In genomic region chr16:36469955-36470478, GRCm38 (mm10) we compare ENCODE assay signal across 9 mouse cellular contexts. TPM values are rescaled to one million over a fixed set of nuclear protein-coding genes. Genes with fewer than 3 reads are reported as not detected.
DNase-seq lines count a peak whose midpoint lies in the region; ATAC-seq and TF ChIP-seq lines count a peak whose summit lies in the region.
"Had no signal": no experiment of that assay in that cellular context is flagged by ENCODE, and none has a peak within 500 bp of the region (broad histone marks: within the 10 kb centered on the region; RNA-seq: fewer than 3 reads in every experiment).

No protein-coding gene starts in this region.

- TF ChIP-seq CTCF in MEL (IDR thresholded peaks at IDR 0.05 in 2 of 3, conservative IDR thresholded peaks at IDR 0.05 in 1 of 3; ENCODE audit: control insufficient read depth in 1 of 3, insufficient read depth in 1 of 3, low read depth in 2 of 3, low read length in 3 of 3, poor library complexity in 1 of 3, severe bottlenecking in 1 of 3): peak; percentile 31 to 52 (median 49); a peak in 5 of 6 replicates

- H3K36me3 ChIP-seq in kidney, embryonic 14.5 days (ENCODE audit: control insufficient read depth, insufficient read depth, low read length): no peaks in the 10 kb centered on the region
- no peaks in the 10 kb centered on the region for H3K36me3 ChIP-seq in MEL (ENCODE audit: control insufficient read depth in 1 of 2, insufficient read depth in 2 of 2, low read length in 2 of 2)
- H3K36me3 ChIP-seq: limb, embryonic 13.5 days had no signal

- 3% methylated on average over 2 of the region's 2 CpGs for WGBS in kidney, embryonic 14.5 days

- no peak for TF ChIP-seq POLR2A in MEL (IDR thresholded peaks at IDR 0.05; ENCODE audit: control insufficient read depth in 1 of 2, insufficient read depth in 1 of 2, low read depth in 1 of 2, low read length in 2 of 2, poor library complexity in 1 of 2)

- ATAC-seq in kidney, embryonic 14.5 days (ENCODE audit: low FRiP score, low TSS enrichment): no peak

- no peak for TF ChIP-seq EP300 in MEL (IDR thresholded peaks at IDR 0.05; ENCODE audit: low read depth in 1 of 2, low read length in 2 of 2)

- DNase-seq in kidney, adult 9 months: peak; percentile 50
- peak; percentile 33 for DNase-seq in CD4-positive helper T cell, adult 2 months (ENCODE audit: low read depth, low spot score)
- DNase-seq in MEL (ENCODE audit: low read depth, low spot score): peak; percentile 57
- peak; percentile 39 for DNase-seq in forelimb bud, embryonic 11.5 days (ENCODE audit: low read depth, low spot score)
- no peak for DNase-seq in frontal cortex, postnatal 10 days (ENCODE audit: low spot score in 2 of 2)
- no peak for DNase-seq in right cerebral cortex, postnatal 25 days

- H3K9me3 ChIP-seq in kidney, embryonic 14.5 days (ENCODE audit: control insufficient read depth, low read length): no peaks in the 10 kb centered on the region
- no peaks in the 10 kb centered on the region for H3K9me3 ChIP-seq in MEL (replicated peaks; ENCODE audit: insufficient read depth, low read length)
- H3K9me3 ChIP-seq: limb, embryonic 13.5 days had no signal

- H3K27me3 ChIP-seq in kidney, embryonic 14.5 days (ENCODE audit: control insufficient read depth, insufficient read depth, low read length): no peaks in the 10 kb centered on the region
- no peaks in the 10 kb centered on the region for H3K27me3 ChIP-seq in MEL (ENCODE audit: control insufficient read depth in 1 of 2, insufficient read depth in 2 of 2, low read length in 2 of 2)
- H3K27me3 ChIP-seq: limb, embryonic 13.5 days had no signal

- H3K4me1 ChIP-seq in kidney, embryonic 14.5 days (ENCODE audit: control insufficient read depth, insufficient read depth, low read length): no peaks in the 10 kb centered on the region
- H3K4me1 ChIP-seq in MEL (ENCODE audit: control insufficient read depth in 1 of 2, insufficient read depth in 2 of 2, low read length in 2 of 2): peaks cover 0 to 2% of the 10 kb centered on the region in 2 experiments; a peak in 1 of 4 replicates
- H3K4me1 ChIP-seq: limb, embryonic 13.5 days had no signal

- no peak overlapping the region for H3K27ac ChIP-seq in kidney, embryonic 14.5 days (ENCODE audit: low read depth, low read length)
- no peak overlapping the region for H3K27ac ChIP-seq in MEL (ENCODE audit: control insufficient read depth, low read depth, low read length)
- H3K27ac ChIP-seq: limb, embryonic 13.5 days had no signal

- no peak overlapping the region for H3K4me2 ChIP-seq in kidney, embryonic 14.5 days (replicated peaks; ENCODE audit: low read depth, low read length)
- H3K4me2 ChIP-seq: limb, embryonic 13.5 days had no signal

- TF ChIP-seq RAD21 in MEL (IDR thresholded peaks at IDR 0.05; ENCODE audit: low read depth, low read length): peak; percentile 43

- H3K79me2 ChIP-seq in MEL (ENCODE audit: control insufficient read depth, insufficient read depth, low read length, poor library complexity): no peaks in the 10 kb centered on the region

- no peak overlapping the region for H3K4me3 ChIP-seq in kidney, embryonic 14.5 days (ENCODE audit: low read length)
- no peak overlapping the region for H3K4me3 ChIP-seq in MEL (ENCODE audit: control insufficient read depth in 1 of 2, insufficient read depth in 1 of 2, low read depth in 2 of 2, low read length in 2 of 2)
- H3K4me3 ChIP-seq: limb, embryonic 13.5 days had no signal

- no peak overlapping the region for H3K9ac ChIP-seq in kidney, embryonic 14.5 days (ENCODE audit: low read depth, low read length)
- no peak overlapping the region for H3K9ac ChIP-seq in MEL (ENCODE audit: control insufficient read depth, low read depth, low read length, poor library complexity, severe bottlenecking)
- H3K9ac ChIP-seq: limb, embryonic 13.5 days had no signal

TF ChIP-seq in MEL, 35 proteins besides CTCF, POLR2A, EP300 and RAD21:
- TF ChIP-seq SMC3 (IDR thresholded peaks at IDR 0.05; ENCODE audit: low read depth, low read length) (peak; percentile 44; the same call in 1 of the 2 replicates), ZNF384 (IDR thresholded peaks at IDR 0.05; ENCODE audit: low read depth, low read length) (0 out of 2 replicates have a peak, but pooled peaks have one; percentile 20), HCFC1 (IDR thresholded peaks at IDR 0.05; ENCODE audit: low read depth, low read length) (no peak)

RNA-seq across cellular contexts. Expression of gene Stfa3, which starts 14.8 kb away (rescaled TPM):
- not detected in 2 replicates for polyA plus RNA-seq in kidney, embryonic 14.5 days (2014; fragmentation: Nextera tagmentation; extraction: Ambion mirVana)
- not detected in 2 replicates for total RNA-seq in MEL (2012; rRNA removed)
- not detected for polyA plus RNA-seq in MEL (2012; ENCODE audit: insufficient read depth in 1 of 2, insufficient read length in 2 of 2, low read depth in 1 of 2, low replicate concordance in 2 of 2, missing spikeins in 1 of 2)
- polyA plus RNA-seq: small intestine, adult 2 months had no signal

Comparison
In these comparisons a context has a peak if more than half of its experiments do, and no peak if none do; other contexts are left out.
1. DNase-seq: peak in kidney, adult 9 months (single experiment), CD4-positive helper T cell, adult 2 months (single experiment), MEL (single experiment) and forelimb bud, embryonic 11.5 days (single experiment); none in frontal cortex, postnatal 10 days (0 of 2) and right cerebral cortex, postnatal 25 days (single experiment).